ENCODE assay signal across 20 mouse cellular contexts in genomic region chr9:99454211-99454610, GRCm38 (mm10).
DNase-seq lines count a peak whose midpoint lies in the region.
"Had no signal": no experiment of that assay in that cellular context is flagged by ENCODE, and none has a peak within 500 bp of the region (broad histone marks: within the 10 kb centered on the region; RNA-seq: fewer than 3 reads in every experiment).

No protein-coding gene starts in this region.

- peak; percentile 58 for DNase-seq in retina, postnatal 1 day
- no peak for DNase-seq in retina, embryonic 14.5 days (ENCODE audit: low spot score)
- peak; percentile 52 for DNase-seq in testis, postnatal 14 days (ENCODE audit: low spot score)
- DNase-seq in testis, postnatal 10 days (ENCODE audit: low spot score): no peak
- DNase-seq in Muller cell, postnatal 12 days (ENCODE audit: inconsistent ontology term): peak; percentile 92
- DNase-seq in NIH3T3 (ENCODE audit: low read depth): peak; percentile 35
- DNase-seq in spleen, postnatal 10 days (ENCODE audit: low spot score in 2 of 2): no peak
- DNase-seq in T-cell, adult 2 months (ENCODE audit: low spot score): no peak
- DNase-seq: adrenal gland, adult 2 months; adrenal gland, adult 8-10 months; adrenal gland, postnatal 10 days; adrenal gland, postnatal 14 days; adrenal gland, postnatal 25 days; adrenal gland, postnatal 36 days; B cell, adult 2 months; cerebellum, adult 11 months; cerebellum, adult 11-12 months; cerebellum, adult 18-20 months; cerebellum, adult 2 months; cerebellum, adult 8-10 months had no signal

Comparison
In these comparisons a context has a peak if more than half of its experiments do, and no peak if none do; other contexts are left out.
1. DNase-seq: peak in retina, postnatal 1 day (single experiment), testis, postnatal 14 days (single experiment), Muller cell, postnatal 12 days (single experiment) and NIH3T3 (single experiment); none in retina, embryonic 14.5 days (single experiment), testis, postnatal 10 days (single experiment), spleen, postnatal 10 days (0 of 2) and T-cell, adult 2 months (single experiment).